Mouse (Mus musculus) liver, adult 2 months (tissue): Measurements from ENCODE around the gene Dusp18.

Source experiments
- CTCF ChIP-seq: fragments of 200-500 bp; IDR thresholded peaks from 2 replicates; pipeline ENCODE4 v1.5.1; 2011; ENCODE audit warnings: low read depth, low read length, control low read depth
- POLR2A ChIP-seq: fragments of 200-500 bp; IDR thresholded peaks from 2 replicates; pipeline ENCODE4 v1.6.1; 2011; ENCODE audit warnings: low read length, control low read depth; ENCODE audit not compliant: insufficient read depth; ENCODE audit errors: extremely low read depth

- TF ChIP-seq CTCF (no peak), POLR2A (no peak)
These were observed 35.9 kb downstream of the Dusp18 start for GRCm38 (mm10) chr11:3930931-3931330.
